ENCODE assay signal across 25 mouse cellular contexts in genomic region chr7:63020042-63020441, GRCm38 (mm10).
A peak's percentile ranks its signal among the peaks of the same experiment; 100 is the strongest.
DNase-seq lines count a peak whose midpoint lies in the region; ATAC-seq lines count a peak whose summit lies in the region.
"Had no signal": no experiment of that assay in that cellular context is flagged by ENCODE, and none has a peak within 500 bp of the region (broad histone marks: within the 10 kb centered on the region; RNA-seq: fewer than 3 reads in every experiment).

No protein-coding gene starts in this region.

- H3K4me1 ChIP-seq in forebrain, embryonic 11.5 days (replicated peaks; ENCODE audit: control insufficient read depth, insufficient read depth, low read length) = no peaks in the 10 kb centered on the region
- peaks cover 8% of the 10 kb centered on the region; the same call in 1 of the 2 replicates for H3K4me1 ChIP-seq in forebrain, embryonic 12.5 days
- H3K4me1 ChIP-seq in midbrain, embryonic 11.5 days (ENCODE audit: control insufficient read depth, insufficient read depth, low read length) = no peaks in the 10 kb centered on the region
- no peaks in the 10 kb centered on the region for H3K4me1 ChIP-seq in midbrain, embryonic 16.5 days (ENCODE audit: control insufficient read depth, insufficient read depth, low read length)
- H3K4me1 ChIP-seq in forebrain, embryonic 16.5 days (replicated peaks; ENCODE audit: control insufficient read depth, insufficient read depth, low read length) = peaks cover 3% of the 10 kb centered on the region; the same call in 1 of the 2 replicates
- H3K4me1 ChIP-seq: heart, embryonic 12.5 days; hindbrain, embryonic 10.5 days; limb, embryonic 12.5 days had no signal

- H3K27ac ChIP-seq in forebrain, embryonic 11.5 days (ENCODE audit: low read depth, low read length) = no peak overlapping the region
- no peak overlapping the region for H3K27ac ChIP-seq in forebrain, embryonic 12.5 days
- H3K27ac ChIP-seq in midbrain, embryonic 11.5 days (ENCODE audit: low read depth, low read length) = no peak overlapping the region
- H3K27ac ChIP-seq in midbrain, embryonic 16.5 days (ENCODE audit: low read length) = no peak overlapping the region
- no peak overlapping the region for H3K27ac ChIP-seq in forebrain, embryonic 16.5 days (ENCODE audit: low read length)
- H3K27ac ChIP-seq: hindbrain, embryonic 10.5 days; layer of hippocampus, adult 2 months; limb, embryonic 12.5 days; macrophage; midbrain, embryonic 12.5 days had no signal

- 6% methylated on average over 2 of the region's 2 CpGs for WGBS in forebrain, embryonic 11.5 days
- 8% methylated on average over 2 of the region's 2 CpGs for WGBS in forebrain, embryonic 12.5 days
- WGBS in midbrain, embryonic 11.5 days = 18% methylated on average over 2 of the region's 2 CpGs
- 9% methylated on average over 2 of the region's 2 CpGs for WGBS in midbrain, embryonic 16.5 days
- WGBS in forebrain, embryonic 16.5 days = 6% methylated on average over 2 of the region's 2 CpGs

- H3K9me3 ChIP-seq in forebrain, embryonic 11.5 days (ENCODE audit: control insufficient read depth, low read length) = no peaks in the 10 kb centered on the region
- no peaks in the 10 kb centered on the region for H3K9me3 ChIP-seq in forebrain, embryonic 12.5 days
- no peaks in the 10 kb centered on the region for H3K9me3 ChIP-seq in midbrain, embryonic 11.5 days (ENCODE audit: control insufficient read depth, low read length)
- no peaks in the 10 kb centered on the region for H3K9me3 ChIP-seq in midbrain, embryonic 16.5 days (replicated peaks; ENCODE audit: control insufficient read depth, low read length, poor library complexity, severe bottlenecking)
- no peaks in the 10 kb centered on the region for H3K9me3 ChIP-seq in forebrain, embryonic 16.5 days (ENCODE audit: control insufficient read depth, low read length)
- H3K9me3 ChIP-seq: heart, embryonic 12.5 days; hindbrain, embryonic 10.5 days; limb, embryonic 12.5 days; midbrain, embryonic 12.5 days had no signal

- DNase-seq in forebrain, embryonic 11.5 days (ENCODE audit: low spot score) = no peak
- no peak for DNase-seq in midbrain, embryonic 11.5 days (ENCODE audit: low spot score, missing footprints)
- DNase-seq in brain, adult 2 months (ENCODE audit: low read depth, low spot score) = peak; percentile 29
- DNase-seq in urinary bladder, postnatal 10 days (ENCODE audit: low spot score) = no peak
- DNase-seq in ovary, postnatal 10 days (ENCODE audit: low spot score) = no peak
- DNase-seq: adrenal gland, adult 8-10 months; cerebellum, adult 9-10 months; gastrocnemius, postnatal 25 days; heart, adult 18-20 months; heart, postnatal 10 days; kidney, postnatal 25 days; liver, postnatal 0 days had no signal

- peak; percentile 53; the same call in 1 of the 2 replicates for ATAC-seq in forebrain, embryonic 11.5 days (replicated peaks; ENCODE audit: low FRiP score)
- no peak for ATAC-seq in forebrain, embryonic 12.5 days (ENCODE audit: low FRiP score)
- peak; percentile 55; the same call in 1 of the 2 replicates for ATAC-seq in midbrain, embryonic 11.5 days (ENCODE audit: low FRiP score)
- no peak for ATAC-seq in midbrain, embryonic 16.5 days
- ATAC-seq in forebrain, embryonic 16.5 days = peak; percentile 75
- ATAC-seq: activated CD4-positive, CD25-positive, alpha-beta regulatory T cell, adult 4 months; intestine, postnatal 0 days; liver, postnatal 0 days; lung, postnatal 0 days had no signal

- H3K36me3 ChIP-seq in forebrain, embryonic 11.5 days (ENCODE audit: control insufficient read depth, insufficient read depth, low read length) = no peaks in the 10 kb centered on the region
- H3K36me3 ChIP-seq in forebrain, embryonic 12.5 days (replicated peaks) = no peaks in the 10 kb centered on the region
- no peaks in the 10 kb centered on the region for H3K36me3 ChIP-seq in midbrain, embryonic 11.5 days (ENCODE audit: control insufficient read depth, insufficient read depth, low read length)
- no peaks in the 10 kb centered on the region for H3K36me3 ChIP-seq in midbrain, embryonic 16.5 days (ENCODE audit: control insufficient read depth, insufficient read depth, low read length)
- H3K36me3 ChIP-seq in forebrain, embryonic 16.5 days (ENCODE audit: control insufficient read depth, insufficient read depth) = no peaks in the 10 kb centered on the region
- H3K36me3 ChIP-seq: heart, embryonic 12.5 days; hindbrain, embryonic 10.5 days; limb, embryonic 12.5 days; midbrain, embryonic 12.5 days had no signal

- no peak overlapping the region for H3K4me2 ChIP-seq in forebrain, embryonic 11.5 days (ENCODE audit: low read depth, low read length, severe bottlenecking)
- H3K4me2 ChIP-seq in forebrain, embryonic 12.5 days = no peak overlapping the region
- H3K4me2 ChIP-seq in midbrain, embryonic 11.5 days = no peak overlapping the region
- H3K4me2 ChIP-seq in midbrain, embryonic 16.5 days (ENCODE audit: low read length) = no peak overlapping the region
- H3K4me2 ChIP-seq in forebrain, embryonic 16.5 days (ENCODE audit: low read length) = no peak overlapping the region
- H3K4me2 ChIP-seq: heart, embryonic 12.5 days; limb, embryonic 12.5 days; liver, embryonic 11.5 days; midbrain, embryonic 12.5 days had no signal

- H3K4me3 ChIP-seq in forebrain, embryonic 11.5 days (ENCODE audit: low read depth, low read length) = no peak overlapping the region
- H3K4me3 ChIP-seq in forebrain, embryonic 12.5 days (replicated peaks) = no peak overlapping the region
- H3K4me3 ChIP-seq in midbrain, embryonic 11.5 days (ENCODE audit: low read depth, low read length) = no peak overlapping the region
- no peak overlapping the region for H3K4me3 ChIP-seq in midbrain, embryonic 16.5 days (ENCODE audit: low read depth, low read length)
- no peak overlapping the region for H3K4me3 ChIP-seq in forebrain, embryonic 16.5 days (replicated peaks; ENCODE audit: low read length)
- H3K4me3 ChIP-seq: heart, embryonic 12.5 days; hindbrain, embryonic 10.5 days; layer of hippocampus, adult 2 months; limb, embryonic 12.5 days; midbrain, embryonic 12.5 days had no signal

- H3K27me3 ChIP-seq in forebrain, embryonic 11.5 days (ENCODE audit: control insufficient read depth, insufficient read depth, low read length) = no peaks in the 10 kb centered on the region
- no peaks in the 10 kb centered on the region for H3K27me3 ChIP-seq in forebrain, embryonic 12.5 days
- no peaks in the 10 kb centered on the region for H3K27me3 ChIP-seq in midbrain, embryonic 11.5 days (ENCODE audit: control insufficient read depth, insufficient read depth, low read length)
- H3K27me3 ChIP-seq in midbrain, embryonic 16.5 days (ENCODE audit: control insufficient read depth, insufficient read depth, low read depth, low read length) = no peaks in the 10 kb centered on the region
- H3K27me3 ChIP-seq in forebrain, embryonic 16.5 days (replicated peaks; ENCODE audit: control insufficient read depth, insufficient read depth, low read length) = no peaks in the 10 kb centered on the region
- H3K27me3 ChIP-seq: heart, embryonic 12.5 days; limb, embryonic 12.5 days; midbrain, embryonic 12.5 days had no signal

- no peak overlapping the region for H3K9ac ChIP-seq in forebrain, embryonic 11.5 days (ENCODE audit: low read length)
- H3K9ac ChIP-seq in forebrain, embryonic 12.5 days = no peak overlapping the region
- H3K9ac ChIP-seq in midbrain, embryonic 11.5 days (ENCODE audit: low read length) = no peak overlapping the region
- no peak overlapping the region for H3K9ac ChIP-seq in midbrain, embryonic 16.5 days (ENCODE audit: low read depth, low read length)
- no peak overlapping the region for H3K9ac ChIP-seq in forebrain, embryonic 16.5 days (replicated peaks; ENCODE audit: low read depth, low read length)
- H3K9ac ChIP-seq: heart, embryonic 12.5 days; limb, embryonic 12.5 days; liver, postnatal 0 days; midbrain, embryonic 12.5 days had no signal

Comparison
In these comparisons a context has a peak if more than half of its experiments do, and no peak if none do; other contexts are left out.
1. ATAC-seq: peak in forebrain, embryonic 11.5 days (single experiment), midbrain, embryonic 11.5 days (single experiment) and forebrain, embryonic 16.5 days (single experiment); none in forebrain, embryonic 12.5 days (single experiment) and midbrain, embryonic 16.5 days (single experiment).